Mouse (Mus musculus) right cerebral cortex, adult 18-20 months (tissue): ENCODE measurements at regions not wholly inside any gene's neighbourhood (a gene's known extent, or its start where the extent isn't known, plus 50 kb on each side); places are given as distances from the start of the nearest gene placed in this dataset.

Experiments
- DNase-seq: peaks from one replicate; pipeline ENCODE4 v3.0.0; 2022; ENCODE audit warnings: mixed read lengths

DNA sequence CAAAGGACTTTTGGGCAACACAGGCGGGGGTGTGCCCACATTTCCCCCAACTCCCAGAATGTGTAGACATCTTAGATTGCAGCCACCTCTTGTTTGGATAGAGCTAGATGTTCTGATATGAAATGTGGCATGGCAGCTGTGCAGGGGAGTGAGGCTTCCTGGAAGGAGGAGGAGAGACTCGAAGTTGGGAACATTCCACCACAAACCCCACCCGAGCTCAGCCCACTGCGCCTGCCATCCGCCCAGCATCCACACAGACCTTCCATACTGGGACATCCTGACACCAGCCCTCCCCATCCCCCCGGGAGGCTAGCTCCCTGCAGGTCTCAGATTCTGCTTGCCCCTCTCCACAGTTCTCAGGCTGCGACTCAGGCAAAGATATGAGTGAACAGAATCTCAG is 329.9 kb downstream of the Ptpru start:
- peak; percentile 47 for DNase-seq

DNA sequence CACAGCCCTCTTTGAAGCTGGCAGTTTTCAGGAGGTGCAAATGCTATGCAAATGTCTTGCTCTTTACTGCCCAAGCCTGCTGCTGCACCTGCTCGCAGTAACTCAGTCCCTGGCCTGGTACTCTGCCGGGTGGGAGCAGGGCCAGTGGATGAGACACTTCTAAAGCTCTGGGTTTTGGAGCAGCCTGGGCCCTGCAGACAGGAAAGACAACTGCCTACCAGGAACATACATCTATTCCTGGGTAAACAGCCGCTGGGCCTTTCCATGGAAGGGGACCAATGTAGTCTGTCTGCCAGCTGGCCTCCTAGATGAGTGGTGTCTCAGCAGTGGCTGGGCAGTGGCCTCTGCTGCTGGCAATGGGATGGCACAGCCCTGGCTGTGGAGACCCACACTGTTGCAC is 326.5 kb downstream of the Ptpru start:
- DNase-seq: no peak

DNA sequence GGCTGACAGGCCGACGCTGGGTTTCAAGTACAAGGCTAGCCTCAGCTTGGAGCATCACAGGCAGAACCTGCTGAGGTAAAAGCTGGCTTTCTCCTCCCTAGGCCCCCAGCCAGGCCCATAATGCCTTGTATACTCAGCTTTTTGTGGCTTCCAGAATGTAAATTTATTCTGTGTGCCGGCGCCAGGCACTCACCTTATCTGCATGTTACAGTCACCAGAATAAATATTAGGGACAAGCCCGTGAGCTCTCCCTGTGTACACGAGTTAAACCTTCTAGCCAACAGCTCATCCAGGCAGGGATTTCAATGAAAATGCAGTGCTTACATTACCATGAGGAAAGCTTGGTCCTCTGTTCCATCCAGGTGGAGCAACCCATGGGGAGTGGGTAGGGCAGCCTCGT is 325.3 kb downstream of the Ptpru start:
- DNase-seq: no peak

DNA sequence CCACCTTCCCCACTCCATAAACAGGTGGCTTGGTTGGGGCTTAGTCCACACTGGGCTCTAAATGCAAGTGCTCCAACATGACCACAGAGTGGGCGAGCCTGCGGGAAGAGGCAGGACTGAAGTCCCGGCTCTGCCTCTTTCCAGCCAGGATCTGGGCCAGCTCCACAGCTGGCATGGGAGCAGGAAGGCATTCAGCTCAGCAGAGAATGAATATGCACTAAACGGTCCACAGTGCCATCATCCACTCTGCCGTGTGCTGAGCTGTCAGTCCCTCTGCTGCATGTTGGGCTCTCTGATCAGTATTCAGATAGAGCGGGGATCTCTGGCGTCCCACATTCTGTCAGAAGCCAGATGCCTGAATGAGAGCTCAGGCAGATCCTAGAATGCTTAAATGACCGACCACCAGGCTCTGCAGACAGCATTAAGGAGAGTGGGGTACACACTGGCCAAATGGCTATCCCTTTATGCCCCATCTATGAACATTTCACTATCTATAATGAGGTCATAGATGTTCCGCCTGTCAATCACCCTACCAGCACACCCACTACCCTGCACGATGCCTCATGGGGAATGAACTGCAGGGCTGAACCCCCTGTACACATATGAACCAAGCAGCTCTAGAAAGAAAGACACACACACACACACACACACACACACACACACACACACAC is 317.3 kb downstream of the Ptpru start:
- no peak for DNase-seq

DNA sequence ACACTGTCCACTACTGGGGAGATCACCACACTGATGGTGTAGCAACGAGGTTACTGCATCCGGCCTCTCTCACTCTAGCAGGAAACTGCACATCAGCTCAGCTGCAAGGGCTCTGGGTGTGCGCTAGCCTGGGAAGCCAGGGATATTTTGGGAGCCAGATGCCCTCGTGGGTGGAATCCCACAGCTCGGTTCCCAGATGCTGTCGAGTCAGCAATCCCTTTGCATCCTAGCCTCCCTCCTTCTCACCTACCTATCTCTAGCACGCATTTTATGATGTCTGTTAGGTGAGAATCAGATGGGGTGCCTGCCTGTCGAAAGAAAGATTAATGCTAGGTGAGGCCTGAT is 316.8 kb downstream of the Ptpru start:
- DNase-seq: peak; percentile 50

DNA sequence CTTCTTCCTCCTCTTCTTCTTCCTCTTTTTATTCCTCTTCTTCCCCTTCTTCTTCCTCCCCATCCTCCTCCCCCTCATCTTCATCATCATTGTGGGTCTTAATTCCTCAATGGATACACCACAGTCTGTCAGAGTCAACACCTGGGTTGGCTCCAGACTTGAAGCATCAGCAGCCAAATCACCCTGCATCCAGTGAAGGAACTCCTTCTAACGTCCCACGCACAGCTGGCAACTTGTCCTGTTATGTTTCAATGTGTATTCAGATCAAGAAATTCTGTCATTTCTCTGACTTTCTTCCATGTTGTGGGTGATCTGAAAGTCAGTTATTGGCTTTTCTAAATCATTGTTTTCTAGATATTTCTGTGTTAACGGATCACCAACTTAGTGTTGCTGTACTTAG is 312.9 kb downstream of the Ptpru start:
- DNase-seq: peak; percentile 57

DNA sequence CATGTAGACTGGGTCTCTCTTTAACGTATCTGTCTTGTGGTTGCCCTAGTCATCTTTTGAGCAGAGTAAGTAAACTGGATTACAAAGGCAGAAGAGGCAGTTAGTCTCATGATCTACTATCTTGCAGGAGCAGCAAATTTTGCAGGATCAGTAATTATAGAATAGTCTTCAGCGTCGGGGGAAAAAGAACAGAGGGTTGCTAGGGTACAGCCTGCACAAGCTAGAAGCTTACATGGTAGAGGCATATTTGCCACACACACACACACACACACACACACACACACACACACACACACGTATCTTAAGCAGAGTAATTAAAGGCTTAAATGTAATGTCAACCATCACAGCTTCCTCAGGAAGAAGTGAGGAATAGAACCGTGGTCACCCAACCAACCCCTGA is 307.6 kb downstream of the Ptpru start:
- no peak for DNase-seq

DNA sequence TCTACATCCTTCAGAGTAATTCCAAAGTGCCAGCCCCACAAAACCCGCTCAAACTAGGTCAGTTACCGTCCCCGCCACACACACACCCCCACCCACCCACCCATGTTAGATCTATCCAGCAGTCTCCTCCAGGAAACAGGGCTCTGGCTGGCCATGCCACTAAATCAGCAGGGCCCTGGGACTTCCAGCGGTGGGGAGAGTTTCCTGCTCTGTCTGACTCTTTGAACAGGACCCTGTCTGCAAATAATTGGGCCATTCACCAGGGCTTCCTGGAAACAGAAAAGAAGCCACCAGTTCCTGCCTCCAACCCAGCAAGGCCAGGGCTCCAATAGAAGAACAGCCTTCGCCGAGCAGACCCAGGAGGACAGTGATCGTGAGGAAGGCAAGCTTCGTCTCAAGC is 307.1 kb downstream of the Ptpru start:
- no peak for DNase-seq

DNA sequence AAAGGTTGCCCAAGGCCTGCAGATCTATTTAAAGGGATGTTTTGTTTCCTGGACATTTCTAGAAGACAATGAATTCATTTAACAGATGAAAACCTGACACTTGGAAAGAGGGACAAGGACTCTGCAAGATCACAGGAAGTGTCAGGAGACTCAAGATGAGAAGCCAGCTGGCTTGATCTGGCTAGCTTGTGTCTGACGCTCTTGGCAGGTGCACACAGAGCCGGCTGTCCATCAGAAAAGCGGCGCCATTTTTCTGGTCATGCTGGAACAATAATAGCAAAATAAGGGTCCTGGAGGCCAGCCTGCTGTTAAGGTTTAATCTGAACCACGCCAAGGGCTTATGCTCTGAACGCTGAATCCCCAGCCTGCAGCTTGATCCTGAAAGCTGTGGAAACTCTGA is 303.3 kb downstream of the Ptpru start:
- DNase-seq: no peak

DNA sequence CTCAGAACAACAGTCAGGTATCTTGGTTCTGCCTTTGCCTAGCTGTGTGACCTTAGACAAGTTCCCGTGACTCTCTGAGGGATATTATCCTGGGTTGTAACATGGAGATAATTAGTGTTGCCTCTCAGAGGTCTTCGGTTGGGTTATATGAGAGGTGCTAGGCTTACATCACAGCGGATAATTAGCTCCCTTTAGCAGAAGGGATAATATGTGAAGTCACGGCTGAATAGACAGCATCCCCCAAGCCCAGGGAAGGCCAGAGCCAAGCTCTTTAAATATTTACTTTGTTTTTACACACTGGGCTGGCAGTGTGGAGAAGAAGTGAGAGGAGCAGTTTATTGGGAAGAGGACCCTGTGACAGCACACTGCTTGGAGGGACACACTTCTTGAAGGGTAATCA is 299.9 kb downstream of the Ptpru start:
- no peak for DNase-seq

DNA sequence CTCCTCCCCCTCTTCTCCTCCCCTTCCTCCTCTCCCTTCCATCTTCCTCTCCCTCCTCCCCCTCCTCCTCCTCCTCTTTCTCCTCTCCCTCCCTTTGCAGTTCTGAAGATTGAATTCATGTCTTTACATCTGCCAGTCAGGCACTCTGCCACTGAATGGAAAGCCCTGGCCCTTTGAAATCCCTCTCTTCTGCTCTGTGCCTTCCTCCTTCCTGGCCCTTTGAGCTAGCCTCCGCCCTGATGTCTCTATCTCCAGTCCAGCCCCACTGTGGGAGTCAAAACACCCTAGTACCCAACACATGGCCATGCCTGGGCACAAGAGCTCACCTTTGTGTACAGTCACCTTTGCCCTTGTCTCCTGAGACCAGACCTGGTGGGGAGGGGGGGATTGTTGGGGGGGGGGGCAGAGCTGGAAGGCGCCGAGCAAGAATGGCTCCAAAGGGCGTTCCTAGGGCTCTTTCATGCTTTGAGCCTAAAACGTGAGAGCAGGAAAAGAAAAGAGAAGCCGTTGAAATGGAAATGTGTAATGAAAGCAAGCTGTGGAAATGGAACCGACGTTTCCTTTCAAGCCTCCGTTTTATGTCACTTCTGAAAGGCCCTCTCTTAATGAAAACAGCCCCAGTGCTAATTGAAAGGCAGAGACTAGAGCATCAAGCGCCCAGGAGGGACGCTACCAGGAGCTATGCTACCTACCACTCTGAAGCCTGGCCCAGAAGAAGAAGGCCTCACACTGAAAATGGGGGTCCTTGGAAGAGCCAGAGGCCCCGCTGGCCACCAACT is 291.5 kb downstream of the Ptpru start:
- DNase-seq: no peak

DNA sequence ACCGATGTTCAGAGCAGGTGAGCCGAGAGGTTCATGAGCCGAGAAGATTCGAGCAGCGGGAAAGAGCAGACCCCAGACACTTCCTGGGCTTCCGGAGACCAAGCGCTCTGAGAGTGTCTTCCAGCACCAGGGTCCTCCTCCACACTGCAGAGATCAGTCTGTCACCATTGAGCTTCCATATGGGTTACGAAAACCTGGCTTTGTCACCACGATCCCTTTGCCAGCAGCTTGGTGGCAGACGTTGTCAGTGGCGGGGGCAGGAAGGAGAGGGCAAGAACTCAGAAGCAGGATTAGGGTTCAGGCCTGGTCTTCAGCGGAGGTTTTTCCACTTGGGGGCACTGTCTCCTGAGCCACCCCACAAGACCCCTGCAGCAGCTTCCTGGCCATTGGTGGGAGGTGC is 288.5 kb downstream of the Ptpru start:
- DNase-seq: peak; percentile 29

DNA sequence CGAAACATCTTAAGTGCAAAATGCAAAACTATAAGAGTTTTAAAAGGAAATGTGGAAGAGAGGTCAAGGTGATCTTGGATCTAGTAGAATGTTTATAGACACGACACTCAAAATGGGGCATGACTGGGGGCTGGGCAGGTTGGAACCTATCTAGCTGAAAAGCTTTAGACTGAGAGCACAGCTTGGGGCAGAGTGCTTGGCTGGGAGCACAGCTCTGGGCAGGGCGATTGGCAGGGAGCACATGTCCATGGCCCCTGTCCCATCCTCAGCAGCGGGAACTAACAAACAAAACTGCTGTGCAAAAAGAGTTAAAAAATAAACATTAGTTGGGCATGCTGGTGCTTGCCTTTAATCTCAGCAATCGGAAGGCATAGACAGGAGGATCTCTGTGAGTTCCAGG is 279.6 kb downstream of the Ptpru start:
- no peak for DNase-seq

DNA sequence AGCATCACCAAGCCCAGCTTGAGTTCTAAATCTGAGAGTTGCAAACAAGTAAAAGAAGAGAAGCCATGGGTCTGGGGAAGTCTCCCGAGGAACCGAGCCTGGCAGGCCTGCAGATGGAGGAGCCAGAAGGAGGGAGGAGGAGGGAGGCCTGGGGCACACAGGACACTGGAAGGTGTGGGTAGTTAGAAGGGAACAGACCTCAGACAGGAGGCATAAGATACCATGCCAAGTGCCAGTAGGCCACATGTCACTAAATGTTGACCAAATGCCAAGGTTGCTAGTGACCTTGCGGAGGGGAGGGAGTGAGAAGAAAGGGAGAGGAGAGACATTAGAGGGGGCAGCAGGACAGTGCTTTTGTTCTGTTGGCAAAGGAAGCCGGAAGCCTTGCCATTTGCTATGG is 274.2 kb downstream of the Ptpru start:
- DNase-seq: no peak

DNA sequence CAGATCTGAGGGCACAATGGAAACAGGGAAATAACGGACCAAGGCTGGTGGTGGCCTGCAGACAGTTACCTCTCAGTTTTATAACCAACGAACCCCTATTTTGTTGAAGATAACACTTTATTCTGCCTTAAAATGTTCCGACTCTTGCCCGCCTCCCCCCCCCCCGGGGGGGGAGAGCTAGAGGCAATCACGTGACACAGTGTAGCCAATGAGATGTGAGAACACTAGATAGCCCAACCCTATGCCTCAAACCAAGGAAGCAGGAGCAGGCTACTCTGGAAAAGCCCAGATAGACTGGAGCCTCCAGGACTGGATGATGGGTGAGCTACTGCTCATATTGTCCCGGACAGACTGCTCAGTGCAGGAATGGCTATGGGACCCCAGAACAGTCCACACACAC is 272.9 kb downstream of the Ptpru start:
- no peak for DNase-seq

DNA sequence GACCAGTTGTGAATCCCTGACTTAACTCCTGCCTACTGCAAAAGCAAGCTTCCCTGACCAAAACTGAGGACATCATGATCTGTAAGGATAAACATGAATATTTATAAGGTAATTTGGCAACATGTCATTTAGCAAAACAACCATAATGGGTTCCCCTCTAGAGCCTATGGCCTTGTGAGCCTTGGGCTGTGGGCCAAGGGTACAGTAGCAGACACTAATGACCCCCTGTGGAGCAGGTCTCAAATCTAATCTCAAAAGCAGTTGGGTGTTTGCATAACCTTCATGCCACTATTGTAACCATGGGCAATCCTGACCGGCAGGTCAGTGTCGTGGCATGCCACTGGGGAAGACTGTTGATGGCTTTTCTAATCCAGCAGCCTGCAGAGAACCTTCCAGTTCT is 270.8 kb downstream of the Ptpru start:
- no peak for DNase-seq

DNA sequence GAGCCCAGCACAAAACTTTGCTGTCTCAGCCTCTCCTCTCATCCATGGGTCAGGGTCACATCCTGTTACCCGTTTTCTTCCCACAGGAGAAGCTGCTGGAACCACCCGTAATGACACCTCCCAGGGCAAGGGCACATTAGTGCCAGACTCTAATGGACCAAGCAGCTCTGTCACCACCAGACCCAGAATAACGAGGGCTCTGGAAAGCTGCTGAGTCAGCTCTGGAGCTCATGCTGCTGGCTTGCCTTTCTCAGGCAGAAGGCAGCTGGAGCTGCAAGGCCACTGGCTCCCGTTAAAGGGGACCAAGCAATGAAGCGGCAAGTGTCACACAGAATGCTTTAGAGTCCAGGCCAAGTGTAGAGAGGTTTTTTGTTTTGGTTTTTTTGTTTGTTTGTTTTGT is 268.9 kb downstream of the Ptpru start:
- DNase-seq: no peak

DNA sequence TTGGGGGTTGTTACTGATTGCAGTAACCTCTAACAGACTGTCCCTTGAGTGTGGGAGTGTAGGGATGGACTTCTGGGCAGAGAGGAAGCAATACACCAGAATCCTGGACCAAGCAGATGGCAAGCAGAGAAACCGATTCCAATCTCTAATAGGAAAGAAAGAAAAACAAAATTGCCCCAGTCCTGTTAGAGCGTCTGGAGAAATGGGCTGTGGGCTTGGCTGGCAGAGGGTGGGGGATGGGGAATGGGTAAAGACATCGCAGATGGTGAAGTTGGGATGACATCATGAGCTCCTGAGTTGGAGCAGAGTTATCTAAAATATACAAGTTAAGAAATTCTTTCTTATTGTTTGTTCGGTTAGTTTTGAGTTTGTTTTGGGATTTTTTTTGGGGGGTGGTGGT is 260.5 kb downstream of the Ptpru start:
- no peak for DNase-seq

DNA sequence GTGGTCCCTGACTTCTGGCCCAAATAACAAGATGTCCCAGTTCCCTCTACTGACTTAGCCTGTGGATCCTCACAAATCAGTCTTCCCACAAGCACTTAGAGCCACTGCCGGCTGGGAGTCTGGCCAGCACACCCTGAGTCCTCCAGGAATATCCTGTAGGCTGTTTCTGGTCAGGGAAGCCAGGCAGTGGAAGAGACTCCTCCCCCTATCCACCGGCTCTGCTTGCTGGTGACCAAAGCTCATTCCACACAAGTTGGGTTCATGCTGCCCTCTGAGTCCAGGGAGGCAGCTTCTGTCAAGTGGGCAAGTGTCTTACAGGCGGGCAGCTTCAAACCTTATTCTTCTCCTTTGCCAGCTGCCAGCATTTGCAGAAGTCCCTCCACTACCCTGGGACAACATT is 252.1 kb downstream of the Ptpru start:
- DNase-seq: no peak

DNA sequence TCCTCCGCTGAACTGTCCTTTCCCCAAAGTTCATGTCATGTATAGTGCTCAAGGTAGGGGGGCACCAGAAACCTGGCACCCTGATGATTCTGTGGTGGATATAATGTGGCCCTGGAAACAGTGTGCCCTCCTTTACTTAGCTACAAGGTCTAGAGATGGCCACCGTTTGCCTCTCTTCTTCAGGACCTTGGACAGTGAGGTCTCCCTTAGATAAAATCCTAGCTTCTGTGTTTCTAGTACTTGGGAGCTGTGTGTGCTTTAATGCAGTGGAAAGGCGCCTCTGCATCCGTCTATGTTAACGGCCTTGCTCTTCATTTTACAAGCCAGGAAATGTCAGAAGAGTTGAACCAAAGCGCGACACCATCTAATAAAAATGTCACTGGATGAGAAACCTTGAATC is 250.6 kb downstream of the Ptpru start:
- no peak for DNase-seq

DNA sequence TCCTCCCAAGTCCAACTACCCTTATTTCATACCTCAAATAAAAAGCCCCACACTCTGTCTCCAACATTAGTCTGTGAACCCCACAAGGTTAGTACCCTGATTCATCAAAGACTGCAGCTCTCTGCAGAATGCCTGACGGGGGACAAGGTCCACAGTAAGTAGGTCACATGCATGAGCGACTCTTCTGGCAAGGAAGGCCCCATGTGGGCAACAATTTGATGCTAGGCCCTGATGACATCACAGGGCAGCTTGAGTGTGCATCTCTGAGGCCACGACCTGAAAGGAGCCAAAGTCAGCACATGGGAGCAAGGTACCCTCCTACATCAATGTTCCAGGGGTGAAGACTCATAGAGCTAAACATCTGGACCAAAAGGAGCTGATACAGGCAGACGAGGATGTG is 248.0 kb downstream of the Ptpru start:
- DNase-seq: no peak

DNA sequence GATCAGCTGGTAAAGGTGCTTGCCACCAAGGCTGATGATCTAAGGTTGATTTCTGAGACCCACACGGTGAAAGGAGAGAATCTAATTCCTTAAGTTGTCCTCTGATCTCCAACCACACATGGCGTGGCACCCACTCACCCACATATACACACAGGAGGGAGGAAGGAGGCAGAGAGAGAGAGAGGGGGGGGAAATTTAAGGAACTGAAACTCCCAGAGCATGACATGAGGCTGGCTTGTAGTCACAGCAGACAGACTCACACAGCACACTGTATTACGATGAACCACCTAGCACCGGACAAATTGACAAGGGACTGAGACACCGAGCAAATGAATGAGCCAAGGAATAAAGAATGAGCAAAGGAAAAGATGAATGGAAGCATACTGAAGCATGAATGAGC is 246.6 kb downstream of the Ptpru start:
- DNase-seq: no peak

DNA sequence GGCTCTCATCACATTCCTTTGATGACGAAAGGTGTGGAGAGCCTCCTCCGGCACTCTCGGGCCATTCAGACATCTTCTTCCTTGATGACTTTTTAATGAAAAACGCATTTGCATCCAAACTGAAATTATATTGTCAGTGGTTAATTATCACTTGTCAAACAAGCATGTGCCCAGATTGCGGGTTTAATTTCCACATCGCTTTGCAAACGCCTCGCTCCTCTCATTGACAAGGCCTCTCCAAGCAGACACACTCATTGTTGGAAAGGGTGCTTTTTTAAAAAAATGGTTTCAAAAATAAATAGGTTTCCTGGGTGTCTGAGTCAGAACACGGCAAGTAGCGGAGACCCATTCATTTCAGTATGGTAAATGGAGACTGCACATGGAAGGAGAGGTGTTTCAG is 240.1 kb downstream of the Ptpru start:
- peak; percentile 5 for DNase-seq

DNA sequence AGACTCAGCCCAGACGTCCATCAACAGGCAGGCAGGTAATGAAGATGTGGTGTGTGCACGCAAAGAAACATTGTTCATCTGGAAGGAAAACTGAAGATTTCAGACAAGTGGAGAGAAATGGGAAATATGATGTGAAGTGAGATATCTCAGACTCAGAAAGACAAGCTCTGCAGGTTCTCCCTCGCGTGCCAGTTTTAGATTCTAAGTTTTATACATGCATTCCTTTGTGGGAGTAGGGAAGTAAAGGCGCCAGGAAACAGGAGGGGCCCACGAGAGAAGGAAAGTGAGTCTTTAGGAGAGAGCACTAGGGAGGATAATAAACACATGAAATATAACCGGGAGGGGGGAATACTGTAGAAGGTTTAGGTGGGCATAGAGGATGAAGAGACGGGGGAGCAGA is 223.7 kb downstream of the Ptpru start:
- no peak for DNase-seq

DNA sequence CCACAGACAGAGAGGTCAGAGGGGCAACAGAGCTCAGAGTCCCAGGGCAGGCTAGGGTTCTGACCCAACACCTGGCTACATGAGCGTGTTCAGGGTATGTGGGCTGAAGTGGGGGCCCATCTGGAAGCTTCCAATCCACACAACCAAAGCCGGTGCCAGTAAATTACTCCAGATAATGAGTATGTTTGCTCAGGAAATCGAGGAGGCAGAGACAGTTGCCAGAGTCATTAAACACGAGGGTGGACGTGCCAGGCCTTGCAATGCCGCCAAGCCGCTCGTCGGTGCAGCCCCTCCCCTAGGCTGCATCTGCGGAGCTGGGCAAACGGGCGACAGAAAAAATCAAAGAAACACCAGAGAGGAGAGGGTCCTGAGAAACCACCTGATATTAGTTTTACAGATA is 222.5 kb downstream of the Ptpru start:
- peak; percentile 4 for DNase-seq
